Mouse (Mus musculus) hindbrain, embryonic 11.5 days (tissue): ENCODE measurements around the gene E330009J07Rik. TPM values are rescaled to one million over a fixed set of nuclear protein-coding genes. Genes with fewer than 3 reads are reported as not detected.
A peak's percentile ranks its signal among the peaks of the same experiment; 100 is the strongest.

Source experiments
- ATAC-seq: fragments of 200-750 bp; cut with Nextera tagmentation; 2 replicates; pipeline ENCODE4 v1.8.0; 2017; ENCODE audit warnings: mild to moderate bottlenecking, moderate TSS enrichment, moderate library complexity; ENCODE audit not compliant: low FRiP score
- DNase-seq: peaks from one replicate; pipeline ENCODE4 v3.0.0-alpha.2; 2015; ENCODE audit warnings: low spot score
- H3K27ac ChIP-seq: fragments of 300-500 bp; sonication (generic); 2 replicates; pipeline ENCODE4 v1.5.1; 2014; ENCODE audit warnings: mild to moderate bottlenecking, low read depth, low read length
- H3K27me3 ChIP-seq: fragments of 300-500 bp; sonication (generic); 2 replicates; pipeline ENCODE4 v1.6.1; 2014; ENCODE audit warnings: mild to moderate bottlenecking, low read length, moderate library complexity, mixed read lengths; ENCODE audit not compliant: control insufficient read depth, insufficient read depth
- H3K36me3 ChIP-seq: fragments of 300-500 bp; sonication (generic); 2 replicates; pipeline ENCODE4 v1.6.1; 2014; ENCODE audit warnings: mild to moderate bottlenecking, low read length, moderate library complexity, mixed read lengths; ENCODE audit not compliant: control insufficient read depth, insufficient read depth
- H3K4me1 ChIP-seq: fragments of 300-500 bp; sonication (generic); replicated peaks from 2 replicates; pipeline ENCODE4 v1.6.1; 2014; ENCODE audit warnings: low read length, mixed read lengths; ENCODE audit not compliant: control insufficient read depth, insufficient read depth
- H3K4me2 ChIP-seq: fragments of 300-500 bp; sonication (generic); replicated peaks from 2 replicates; pipeline ENCODE4 v1.6.1; 2014; ENCODE audit warnings: mild to moderate bottlenecking, low read depth, low read length
- H3K4me3 ChIP-seq: fragments of 300-500 bp; sonication (generic); 2 replicates; pipeline ENCODE4 v1.5.1; 2014; ENCODE audit warnings: low read depth, low read length
- H3K9ac ChIP-seq: fragments of 300-500 bp; sonication (generic); 2 replicates; pipeline ENCODE4 v1.6.1; 2014; ENCODE audit warnings: low read depth, low read length
- H3K9me3 ChIP-seq: fragments of 300-500 bp; sonication (generic); 2 replicates; pipeline ENCODE4 v1.6.1; 2016; ENCODE audit warnings: low read length; ENCODE audit not compliant: control insufficient read depth
- WGBS: fragments of 180-500 bp; shearing (Covaris S2); extraction: QIAGEN DNeasy Blood & Tissue Kit; methylation state at CpG from one replicate; pipeline ENCODE4 v1.1.7; 2014; 5-methylcytosine and 5-hydroxymethylcytosine counted together
- polyA plus RNA-seq: library from polyadenylated mRNA; unstranded; fragments of >200 nt; fragmentation: Nextera tagmentation; extraction: Ambion mirVana; gene quantifications from 2 replicates; pipeline ENCODE4 v1.2.1, GENCODE M21; 2014

E330009J07Rik gene
- polyA plus RNA-seq, 1 experiment from 2014 or later: 16.8 TPM

DNA sequence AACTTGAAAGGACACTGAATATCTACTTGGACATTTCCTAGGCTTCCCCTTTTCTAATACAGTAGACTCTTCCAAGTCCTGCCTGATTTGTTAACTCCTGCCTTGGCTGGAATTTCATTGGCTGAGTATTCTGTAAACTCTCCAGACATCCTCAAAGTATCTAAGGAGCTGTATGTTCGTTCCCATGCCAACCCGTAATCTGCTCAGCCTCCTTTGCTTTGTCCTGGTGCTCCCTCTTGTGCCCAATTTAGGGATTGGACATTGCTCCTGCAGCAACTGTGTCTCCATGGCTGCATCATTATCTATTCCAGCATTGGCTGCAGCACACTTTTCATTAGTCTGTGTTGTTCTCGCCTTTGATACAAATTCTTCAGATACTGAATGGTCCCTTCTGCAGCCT is 42.7 kb downstream of the E330009J07Rik start:
- no peak overlapping the region for H3K9ac ChIP-seq
- ATAC-seq (peak; percentile 91), DNase-seq (peak; percentile 83)
- H3K27ac ChIP-seq: no peak overlapping the region
- H3K27me3 ChIP-seq: no peaks in the 10 kb centered on the region
- 25% methylated on average over 3 of the region's 3 CpGs for WGBS
- no peaks in the 10 kb centered on the region for H3K9me3 ChIP-seq
- H3K4me1 ChIP-seq: no peaks in the 10 kb centered on the region
- no peaks in the 10 kb centered on the region for H3K36me3 ChIP-seq
- H3K4me3 ChIP-seq: no peak overlapping the region
- no peak overlapping the region for H3K4me2 ChIP-seq

DNA sequence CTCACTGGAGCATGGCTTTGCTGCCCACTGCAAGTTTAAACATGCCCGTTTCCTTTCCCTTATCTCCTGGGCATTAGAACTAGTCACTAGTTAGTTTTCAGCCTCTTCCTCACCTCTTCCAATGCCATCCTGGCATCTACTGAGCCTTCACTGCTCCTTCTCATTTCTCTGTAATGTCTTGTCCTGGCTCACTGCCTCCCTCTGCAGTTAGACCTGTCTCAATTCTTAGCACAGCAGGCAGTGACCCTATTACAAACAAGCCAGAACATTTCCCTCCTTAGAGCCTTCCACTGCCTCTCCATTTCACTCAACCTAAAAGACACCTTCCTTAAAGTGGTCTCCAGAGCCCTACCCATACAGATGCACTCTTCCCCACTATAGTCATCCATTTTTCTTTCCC is 45.0 kb downstream of the E330009J07Rik start:
- Histone ChIP-seq H3K4me2 (no peak overlapping the region), H3K9me3 (no peaks in the 10 kb centered on the region), H3K4me3 (no peak overlapping the region), H3K4me1 (no peaks in the 10 kb centered on the region), H3K27me3 (no peaks in the 10 kb centered on the region), H3K36me3 (no peaks in the 10 kb centered on the region), H3K9ac (no peak overlapping the region), H3K27ac (no peak overlapping the region)
- 83% methylated on average over 1 of the region's 1 CpGs for WGBS
- ATAC-seq: no peak
- DNase-seq: no peak

DNA sequence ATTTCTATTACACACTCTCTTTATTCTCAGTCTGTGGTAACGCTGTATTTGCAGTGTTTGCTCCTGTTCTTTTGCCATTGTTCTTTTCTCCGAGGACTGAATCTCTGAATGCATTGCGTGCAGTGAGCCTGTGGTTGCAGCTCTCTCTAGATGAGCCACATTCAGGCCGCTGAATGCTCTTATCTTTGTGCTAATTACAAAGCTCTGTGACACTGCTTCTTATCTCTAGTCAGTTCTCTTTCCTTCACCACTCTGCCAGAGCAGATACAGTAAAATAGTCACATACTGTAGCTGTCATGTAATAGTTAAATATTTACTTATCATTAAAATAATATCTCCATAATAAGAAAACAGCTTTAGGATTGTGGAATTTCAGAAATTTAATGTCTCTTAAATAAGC is 47.3 kb downstream of the E330009J07Rik start:
- no peaks in the 10 kb centered on the region for H3K27me3 ChIP-seq
- H3K4me3 ChIP-seq: no peak overlapping the region
- DNase-seq (no peak), ATAC-seq (no peak)
- WGBS: 69% methylated on average over 4 of the region's 4 CpGs
- H3K27ac ChIP-seq: no peak overlapping the region
- no peak overlapping the region for H3K4me2 ChIP-seq
- no peaks in the 10 kb centered on the region for H3K4me1 ChIP-seq
- H3K9me3 ChIP-seq: no peaks in the 10 kb centered on the region
- no peak overlapping the region for H3K9ac ChIP-seq
- no peaks in the 10 kb centered on the region for H3K36me3 ChIP-seq

DNA sequence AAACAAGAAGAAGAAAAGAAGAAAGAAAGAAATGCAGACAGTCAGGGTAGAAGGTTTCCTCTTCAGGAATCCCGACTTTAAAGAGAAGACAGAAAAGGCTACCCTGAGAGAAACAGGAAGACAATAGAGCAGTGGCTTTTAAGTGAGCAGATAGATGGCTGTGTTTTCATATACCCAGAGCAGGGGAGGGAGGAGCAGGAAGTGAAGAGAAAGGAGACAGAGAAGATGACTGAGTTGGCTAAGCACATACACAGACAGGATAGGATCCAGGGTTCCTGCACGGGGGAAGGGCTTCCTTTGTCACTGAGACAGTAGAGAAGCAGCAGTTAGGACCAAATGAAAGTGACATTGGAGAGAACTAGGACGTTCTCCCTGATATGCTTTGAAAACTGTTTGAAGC is 50.3 kb downstream of the E330009J07Rik start:
- no peaks in the 10 kb centered on the region for H3K36me3 ChIP-seq
- 69% methylated on average over 3 of the region's 3 CpGs for WGBS
- H3K9me3 ChIP-seq: no peaks in the 10 kb centered on the region
- ATAC-seq: no peak
- no peak overlapping the region for H3K27ac ChIP-seq
- H3K4me2 ChIP-seq: no peak overlapping the region
- H3K9ac ChIP-seq: no peak overlapping the region
- no peaks in the 10 kb centered on the region for H3K27me3 ChIP-seq
- no peak overlapping the region for H3K4me3 ChIP-seq
- H3K4me1 ChIP-seq: no peaks in the 10 kb centered on the region
- DNase-seq: no peak

DNA sequence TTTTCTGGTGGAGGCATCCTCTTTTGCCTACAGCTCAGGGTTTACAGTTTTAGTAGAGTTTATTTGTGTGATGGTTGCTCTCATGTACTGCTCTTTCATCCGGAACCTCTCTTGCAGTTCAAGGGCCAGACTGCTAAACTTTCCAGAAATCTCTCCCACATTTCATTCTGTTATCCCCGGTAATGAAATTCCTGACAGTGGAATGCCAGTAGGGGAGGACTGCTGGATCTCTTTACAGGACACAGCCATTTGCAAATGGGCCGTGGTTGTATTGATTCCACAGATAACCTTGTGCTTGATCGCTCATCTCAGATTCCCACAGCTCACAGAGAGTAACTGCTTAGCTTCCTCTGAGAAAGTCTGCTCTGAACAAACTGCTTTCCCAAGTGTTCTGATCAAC is 54.0 kb downstream of the E330009J07Rik start:
- Histone ChIP-seq H3K27me3 (no peaks in the 10 kb centered on the region), H3K4me3 (no peak overlapping the region), H3K36me3 (no peaks in the 10 kb centered on the region), H3K9ac (no peak overlapping the region), H3K27ac (no peak overlapping the region), H3K4me1 (no peaks in the 10 kb centered on the region), H3K9me3 (no peaks in the 10 kb centered on the region), H3K4me2 (no peak overlapping the region)
- DNase-seq (no peak), ATAC-seq (no peak)
- WGBS: 87% methylated on average over 4 of the region's 4 CpGs

DNA sequence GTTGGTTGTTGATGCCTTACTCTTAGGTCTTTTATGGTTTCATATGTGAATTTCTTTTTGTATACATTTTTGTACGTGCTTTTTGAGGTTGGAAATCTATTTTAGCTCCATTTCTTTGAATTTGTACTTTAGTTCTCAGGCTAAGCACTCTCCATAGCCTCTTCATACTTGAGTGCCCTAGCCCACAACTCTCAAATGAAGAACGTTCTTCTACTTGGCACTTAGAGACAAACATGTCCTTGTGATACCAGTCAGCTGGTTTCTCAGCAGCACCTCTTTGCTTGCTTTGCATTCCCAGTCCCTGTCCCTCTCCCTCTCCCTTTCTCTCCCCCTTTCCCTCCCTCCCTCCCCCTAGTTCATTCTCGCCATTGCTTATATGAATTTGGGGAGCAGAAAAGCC is 55.8 kb downstream of the E330009J07Rik start:
- Histone ChIP-seq H3K9ac (no peak overlapping the region), H3K9me3 (no peaks in the 10 kb centered on the region), H3K27me3 (no peaks in the 10 kb centered on the region), H3K27ac (no peak overlapping the region), H3K4me2 (no peak overlapping the region), H3K36me3 (no peaks in the 10 kb centered on the region), H3K4me3 (no peak overlapping the region), H3K4me1 (no peaks in the 10 kb centered on the region)
- 87% methylated on average over 3 of the region's 3 CpGs for WGBS
- ATAC-seq (no peak), DNase-seq (no peak)

DNA sequence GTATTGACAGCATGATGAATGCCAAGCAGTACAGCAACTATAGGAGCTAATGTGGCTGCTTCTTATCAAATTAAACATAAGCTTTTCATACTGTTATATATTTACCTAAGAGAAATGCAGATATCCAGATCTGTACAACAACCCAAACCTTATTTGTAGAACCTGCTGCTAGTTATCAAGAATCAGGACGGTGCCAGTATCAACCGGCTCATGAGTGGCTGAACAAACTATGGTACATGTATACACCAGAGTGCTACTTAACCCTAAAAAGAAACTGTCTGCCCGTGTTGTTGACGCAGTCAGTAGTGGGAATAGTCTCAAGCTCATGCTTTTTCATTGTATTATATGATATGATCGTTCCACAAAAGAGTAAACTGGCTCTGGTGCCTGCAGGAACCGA is 64.9 kb downstream of the E330009J07Rik start:
- ATAC-seq: no peak
- WGBS: 95% methylated on average over 6 of the region's 6 CpGs
- Histone ChIP-seq H3K9me3 (no peaks in the 10 kb centered on the region), H3K4me1 (no peaks in the 10 kb centered on the region), H3K4me3 (no peak overlapping the region), H3K27me3 (no peaks in the 10 kb centered on the region), H3K36me3 (no peaks in the 10 kb centered on the region), H3K4me2 (no peak overlapping the region), H3K27ac (no peak overlapping the region), H3K9ac (no peak overlapping the region)
- DNase-seq: no peak

DNA sequence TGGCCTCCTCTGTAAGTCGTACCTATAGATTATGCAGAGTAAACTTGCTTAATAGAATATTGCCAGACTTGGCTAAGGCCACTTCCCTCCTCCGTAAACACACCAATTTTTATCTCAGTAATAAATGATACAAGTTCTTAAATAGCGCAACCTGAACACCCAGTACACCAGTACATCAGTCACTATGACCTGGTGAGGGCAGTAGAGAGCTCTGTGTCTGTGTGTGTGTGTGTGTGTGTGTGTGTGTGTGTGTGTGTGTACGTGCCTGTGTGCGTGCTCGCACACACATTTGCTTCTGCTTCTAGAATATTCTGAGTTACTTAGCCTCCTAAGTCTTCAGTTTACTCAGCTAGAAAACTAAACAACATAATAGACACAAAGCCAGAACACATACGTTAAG is 82.6 kb downstream of the E330009J07Rik start:
- 99% methylated on average over 7 of the region's 7 CpGs for WGBS
- H3K9ac ChIP-seq: no peak overlapping the region

More for the DNA sequence above, 82.6 kb downstream of the E330009J07Rik start:
- no peak overlapping the region for H3K4me2 ChIP-seq
- H3K36me3 ChIP-seq: no peaks in the 10 kb centered on the region
- DNase-seq (peak; percentile 7), ATAC-seq (no peak)
- no peak overlapping the region for H3K27ac ChIP-seq
- no peaks in the 10 kb centered on the region for H3K9me3 ChIP-seq
- no peaks in the 10 kb centered on the region for H3K27me3 ChIP-seq
- no peaks in the 10 kb centered on the region for H3K4me1 ChIP-seq
- no peak overlapping the region for H3K4me3 ChIP-seq
